Mouse (Mus musculus) cerebellum, adult 2 months (tissue): Measurements from ENCODE around the gene Lrp11. TPM values are rescaled to one million over a fixed set of nuclear protein-coding genes. Genes with fewer than 3 reads are reported as not detected.

Experiments
- DNase-seq, 2 experiments: peaks; one replicate each; pipeline ENCODE4 v3.0.0; 2021
- H3K27ac ChIP-seq: fragments of 200-500 bp; 2 replicates; pipeline ENCODE4 v1.5.1; 2012; ENCODE audit warnings: low read length, control low read depth, inconsistent platforms; ENCODE audit not compliant: insufficient read depth
- H3K27me3 ChIP-seq: fragments of 200-500 bp; 2 replicates; pipeline ENCODE4 v1.6.1; 2012; ENCODE audit warnings: inconsistent platforms, mild to moderate bottlenecking, low read length, moderate library complexity; ENCODE audit not compliant: control insufficient read depth, insufficient read depth
- H3K4me1 ChIP-seq: fragments of 200-500 bp; 2 replicates; pipeline ENCODE4 v1.6.1; 2011; ENCODE audit warnings: low read length; ENCODE audit not compliant: control insufficient read depth, insufficient read depth
- H3K4me3 ChIP-seq: fragments of 200-500 bp; replicated peaks from 2 replicates; pipeline ENCODE3; 2011; ENCODE audit warnings: mild to moderate bottlenecking, low read depth, low read length, control low read depth; ENCODE audit not compliant: insufficient read depth
- CTCF ChIP-seq: fragments of 200-500 bp; IDR thresholded peaks from 2 replicates; pipeline ENCODE4 v1.5.1; 2011; ENCODE audit warnings: low read depth, mild to moderate bottlenecking, control low read depth, low read length, moderate library complexity, borderline replicate concordance; ENCODE audit not compliant: insufficient read depth
- POLR2A ChIP-seq: fragments of 200-500 bp; IDR thresholded peaks from 2 replicates; pipeline ENCODE4 v1.6.1; 2011; ENCODE audit warnings: low read length, control low read depth, borderline replicate concordance; ENCODE audit not compliant: insufficient read depth
- WGBS: fragments of 180-500 bp; shearing (Covaris S2); methylation state at CpG from one replicate; pipeline ENCODE4 v1.1.7; 2018; 5-methylcytosine and 5-hydroxymethylcytosine counted together
- polyA plus RNA-seq: library from polyadenylated mRNA; depleted of rRNA; stranded (reverse); fragments of >200 nt; gene quantifications from 2 replicates; pipeline ENCODE4 v1.2.3, GENCODE M21; 2012; rRNA removed

Lrp11 gene
- 137 and 141 TPM in 2 replicates for polyA plus RNA-seq

DNA sequence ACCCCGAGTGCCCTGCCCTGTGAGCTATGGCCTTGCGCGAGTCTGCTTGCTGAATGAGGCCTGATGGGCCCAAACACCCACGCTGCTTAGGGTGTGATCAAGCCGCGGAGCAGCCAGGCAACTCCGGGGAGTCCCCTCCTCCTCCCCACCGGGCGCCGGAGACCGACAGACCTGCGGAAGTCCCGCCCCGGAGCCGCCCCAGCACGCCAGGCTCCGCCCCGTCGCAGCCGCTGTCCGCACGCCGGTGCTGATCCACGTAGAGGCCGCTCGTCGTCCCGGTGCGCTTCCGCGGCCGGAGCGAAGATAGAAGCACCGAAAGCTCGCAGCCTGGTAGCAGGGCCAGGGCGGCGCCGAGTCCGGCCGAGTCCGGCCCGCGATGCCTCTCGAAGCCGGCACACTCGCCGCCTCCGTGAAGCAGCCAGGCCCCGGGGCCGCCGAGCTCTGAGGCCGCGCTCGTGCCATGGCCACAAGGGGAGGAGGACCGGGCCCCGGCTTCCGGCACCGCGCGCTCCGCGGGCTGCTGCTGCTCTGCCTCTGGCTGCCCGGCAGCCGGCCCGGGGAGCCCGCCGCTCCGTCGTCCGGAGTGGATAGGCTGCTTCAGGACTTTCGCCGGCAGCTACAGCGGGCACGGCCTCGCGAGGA lies at the start of gene Lrp11:
Gene Lrp11 (plus strand): TSS at position 209 of the 642 bp plus-strand sequence.
- DNase-seq = peak; percentile 91 to 92
- peak within 1 kb of the TSS; percentile 96 for H3K4me3 ChIP-seq
- TF ChIP-seq CTCF (no peak), POLR2A (peak; percentile 91)
- H3K27ac ChIP-seq = peak within 1 kb of the TSS; percentile 60
- H3K27me3 ChIP-seq = no peaks in the 10 kb centered on the region
- under 1% methylated on average over 74 of the region's 76 CpGs for WGBS
- no peaks in the 10 kb centered on the region for H3K4me1 ChIP-seq

GRCm38 (mm10) chr10:7578002-7578401 lies 11.6 kb upstream of the Lrp11 start:
- no peak for DNase-seq
- no peak overlapping the region for H3K27ac ChIP-seq
- TF ChIP-seq POLR2A = no peak
- TF ChIP-seq CTCF = peak; percentile 20; the same call in 1 of the 2 replicates
- no peaks in the 10 kb centered on the region for H3K27me3 ChIP-seq
- no peak overlapping the region for H3K4me3 ChIP-seq
- H3K4me1 ChIP-seq = peaks cover 10% of the 10 kb centered on the region; the same call in 1 of the 2 replicates

DNA sequence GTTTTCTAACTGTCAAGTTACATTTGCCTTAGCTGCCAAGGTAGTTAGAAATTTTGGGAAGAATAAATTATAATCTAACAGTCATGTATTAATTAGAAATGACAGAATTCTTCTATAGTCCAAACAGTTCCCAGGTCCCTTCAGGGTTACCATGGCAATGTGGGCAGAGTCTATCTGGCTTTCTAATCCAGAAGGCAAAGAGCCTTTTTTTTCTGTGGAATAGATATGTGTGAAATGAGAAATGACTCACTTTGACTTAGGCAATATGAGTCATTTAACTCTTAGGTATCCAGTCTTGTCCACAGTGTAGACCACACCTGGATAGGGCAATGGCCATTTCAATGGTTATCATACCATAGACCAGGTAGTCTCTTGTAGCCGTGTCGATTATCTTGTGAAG lies 8.2 kb upstream of the Lrp11 start:
- WGBS = 92% methylated on average over 2 of the region's 2 CpGs
- TF ChIP-seq CTCF = no peak
- Histone ChIP-seq H3K27me3 (no peaks in the 10 kb centered on the region), H3K27ac (no peak overlapping the region), H3K4me1 (peaks cover 10% of the 10 kb centered on the region; the same call in 1 of the 2 replicates), H3K4me3 (no peak overlapping the region)
- no peak for DNase-seq

- peaks cover 10% of the 10 kb centered on the region; the same call in 1 of the 2 replicates for H3K4me1 ChIP-seq
- TF ChIP-seq CTCF = no peak
- no peak for TF ChIP-seq POLR2A
- H3K4me3 ChIP-seq = no peak overlapping the region
- H3K27me3 ChIP-seq = no peaks in the 10 kb centered on the region
- WGBS = 21% methylated on average over 11 of the region's 11 CpGs
- DNase-seq = no peak
- no peak overlapping the region for H3K27ac ChIP-seq
Observed at GRCm38 (mm10) chr10:7582157-7582890, 7.3 kb upstream of the Lrp11 start.

DNA sequence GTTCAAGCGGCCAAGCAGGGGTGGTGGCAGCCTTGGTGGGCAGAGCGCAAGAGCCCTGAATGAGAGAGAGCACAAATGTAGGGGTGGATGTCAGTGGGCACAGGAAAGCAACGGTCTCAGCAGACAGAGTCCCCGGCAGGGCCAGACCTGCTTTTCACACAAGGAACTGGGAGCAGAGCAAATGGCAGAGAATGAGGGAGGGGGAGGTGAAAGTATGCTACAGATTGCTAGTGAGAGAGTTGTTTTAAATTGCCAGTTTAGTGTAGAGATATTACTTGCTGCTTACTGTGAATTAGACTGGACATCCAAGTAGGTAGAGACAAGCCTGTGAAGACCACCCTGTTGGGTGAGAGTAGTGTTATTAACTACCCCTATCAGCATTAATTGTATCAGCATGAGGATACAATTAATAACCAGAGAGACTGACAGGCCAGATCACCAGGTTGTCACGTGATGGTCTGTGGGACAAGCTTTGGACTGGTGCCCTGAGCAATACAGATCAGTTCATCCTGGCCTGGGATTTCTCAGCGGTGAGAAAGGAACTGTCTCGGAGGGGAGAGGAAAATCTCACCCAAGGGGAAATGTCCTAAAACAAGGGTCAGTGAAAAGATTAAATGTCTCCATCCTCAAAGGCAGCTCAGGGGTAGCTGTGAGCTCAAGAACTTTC lies 6.6 kb upstream of the Lrp11 start:
- Histone ChIP-seq H3K27me3 (no peaks in the 10 kb centered on the region), H3K27ac (no peak overlapping the region), H3K4me1 (peaks cover 10% of the 10 kb centered on the region; the same call in 1 of the 2 replicates), H3K4me3 (no peak overlapping the region)
- no peak for TF ChIP-seq POLR2A
- no peak for TF ChIP-seq CTCF
- DNase-seq = no peak
- 22% methylated on average over 7 of the region's 7 CpGs for WGBS

- Histone ChIP-seq H3K4me1 (peaks cover 10% of the 10 kb centered on the region; the same call in 1 of the 2 replicates), H3K4me3 (no peak overlapping the region), H3K27ac (no peak overlapping the region), H3K27me3 (no peaks in the 10 kb centered on the region)
- peak in 1 of 2 experiments; percentile 52 for DNase-seq
- no peak for TF ChIP-seq CTCF
- no peak for TF ChIP-seq POLR2A
- WGBS = 27% methylated on average over 2 of the region's 2 CpGs
Observed at GRCm38 (mm10) chr10:7586771-7587170, 2.8 kb upstream of the Lrp11 start.

GRCm38 (mm10) chr10:7590234-7590689 lies 662 bp downstream of the Lrp11 start:
- under 1% methylated on average over 54 of the region's 54 CpGs for WGBS
- H3K4me3 ChIP-seq = peak overlapping the region; percentile 96

More at GRCm38 (mm10) chr10:7590234-7590689, 662 bp downstream of the Lrp11 start:
- no peak for DNase-seq
- TF ChIP-seq POLR2A (no peak), CTCF (no peak)
- Histone ChIP-seq H3K4me1 (no peaks in the 10 kb centered on the region), H3K27ac (peak overlapping the region; percentile 60), H3K27me3 (no peaks in the 10 kb centered on the region)
